Comparison of ENCODE assay signal across 10 mouse cellular contexts in the genomic region with DNA sequence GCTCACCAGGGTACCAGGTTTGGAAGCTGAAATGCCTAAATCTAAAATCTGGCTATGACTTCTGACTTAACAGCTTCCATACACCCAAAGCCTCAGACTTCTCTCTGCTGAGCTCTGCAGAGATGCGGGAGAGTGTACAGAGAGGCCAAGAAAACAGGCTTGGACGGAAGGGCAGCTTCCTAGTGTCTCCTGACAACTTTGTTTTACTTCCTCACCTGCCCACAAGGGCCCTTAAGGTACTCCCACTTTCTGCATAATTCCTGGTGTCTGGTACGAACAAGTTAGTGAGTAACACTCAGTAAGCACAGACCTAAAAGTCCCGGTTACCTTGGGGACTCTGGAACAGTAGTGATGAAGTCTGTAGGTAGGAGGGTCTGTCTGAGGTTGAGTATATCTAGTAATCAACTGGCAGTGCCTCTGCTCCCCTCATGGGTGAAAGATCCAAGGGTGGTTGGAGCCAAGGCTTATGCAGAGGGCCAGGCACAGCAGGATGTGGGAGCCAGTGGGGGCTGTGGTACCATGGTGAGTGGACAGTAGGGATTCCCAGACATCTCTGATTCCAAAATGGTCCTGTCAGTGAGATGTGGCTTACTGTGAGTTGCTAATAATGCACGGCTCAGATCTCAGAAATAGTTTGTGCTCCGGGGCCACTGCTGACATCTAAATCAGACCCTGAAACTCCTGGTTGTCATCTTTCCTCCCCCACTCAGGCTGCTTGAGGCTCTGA. TPM values are rescaled to one million over a fixed set of nuclear protein-coding genes. Genes with fewer than 3 reads are reported as not detected.
DNase-seq lines count a peak whose midpoint lies in the region; ATAC-seq and TF ChIP-seq lines count a peak whose summit lies in the region.
"Had no signal": no experiment of that assay in that cellular context is flagged by ENCODE, and none has a peak within 500 bp of the region (broad histone marks: within the 10 kb centered on the region; RNA-seq: fewer than 3 reads in every experiment).

No protein-coding gene starts in this region.

- no peaks in the 10 kb centered on the region for H3K27me3 ChIP-seq in lung, embryonic 14.5 days (ENCODE audit: insufficient read depth, low read length)
- H3K27me3 ChIP-seq in heart, embryonic 16.5 days (ENCODE audit: control insufficient read depth, insufficient read depth, low read length): no peaks in the 10 kb centered on the region

- no peaks in the 10 kb centered on the region for H3K9me3 ChIP-seq in lung, embryonic 14.5 days (ENCODE audit: low read depth, low read length)
- no peaks in the 10 kb centered on the region for H3K9me3 ChIP-seq in heart, embryonic 16.5 days (replicated peaks; ENCODE audit: control insufficient read depth, low read length)

- H3K79me2 ChIP-seq in macrophage (ENCODE audit: inconsistent target): peaks cover 66% of the 10 kb centered on the region

- H3K4me1 ChIP-seq in lung, embryonic 14.5 days (ENCODE audit: insufficient read depth): peaks cover 21% of the 10 kb centered on the region
- H3K4me1 ChIP-seq in lung, adult 2 months (ENCODE audit: control insufficient read depth, insufficient read depth, low read length): peaks cover 41% of the 10 kb centered on the region
- H3K4me1 ChIP-seq in heart, embryonic 16.5 days (ENCODE audit: control insufficient read depth, insufficient read depth, low read length): peaks cover 53% of the 10 kb centered on the region

- no peak overlapping the region for H3K4me3 ChIP-seq in lung, embryonic 14.5 days (ENCODE audit: low read depth, low read length)
- no peak overlapping the region for H3K4me3 ChIP-seq in lung, adult 2 months (replicated peaks; ENCODE audit: extremely low read depth, low read depth, low read length)
- no peak overlapping the region for H3K4me3 ChIP-seq in heart, embryonic 16.5 days (ENCODE audit: low read length)
- H3K4me3 ChIP-seq in macrophage (ENCODE audit: inconsistent target): peak overlapping the region; percentile 27

- DNase-seq in frontal cortex, postnatal 14 days (ENCODE audit: low spot score in 2 of 2): no peak
- DNase-seq in lung, embryonic 14.5 days: no peak
- no peak for DNase-seq in lung, adult 2 months
- DNase-seq in spleen, postnatal 4 days (ENCODE audit: low spot score in 2 of 2): no peak
- DNase-seq in embryo, embryonic 11 days: no peak

- peaks cover 12% of the 10 kb centered on the region; the same call in 1 of the 2 replicates for H3K36me3 ChIP-seq in lung, embryonic 14.5 days (ENCODE audit: insufficient read depth)
- peaks cover 9% of the 10 kb centered on the region; the same call in 1 of the 2 replicates for H3K36me3 ChIP-seq in heart, embryonic 16.5 days (ENCODE audit: control insufficient read depth, insufficient read depth)
- H3K36me3 ChIP-seq in macrophage (ENCODE audit: inconsistent target): peaks cover 8% of the 10 kb centered on the region

- WGBS in lung, embryonic 14.5 days: 68% methylated on average over 6 of the region's 6 CpGs
- WGBS in lung, adult 2 months: 29% methylated on average over 6 of the region's 6 CpGs
- WGBS in heart, embryonic 16.5 days: 59% methylated on average over 6 of the region's 6 CpGs
- 14% methylated on average over 6 of the region's 6 CpGs for WGBS in macrophage (ENCODE audit: missing documents)

- no peak for TF ChIP-seq CTCF in lung, embryonic 14.5 days (IDR thresholded peaks at IDR 0.05; ENCODE audit: low read depth)
- no peak for TF ChIP-seq CTCF in lung, adult 2 months (IDR thresholded peaks at IDR 0.05; ENCODE audit: insufficient read depth, low read length)

- peak overlapping the region; percentile 93 for H3K27ac ChIP-seq in lung, embryonic 14.5 days (ENCODE audit: low read depth)
- peak overlapping the region; percentile 91 for H3K27ac ChIP-seq in heart, embryonic 16.5 days (ENCODE audit: low read length)
- H3K27ac ChIP-seq in macrophage: peak overlapping the region; percentile 90

- ATAC-seq in frontal cortex, adult (ENCODE audit: low TSS enrichment): peak; percentile 3; the same call in 1 of the 2 replicates
- no peak for ATAC-seq in lung, embryonic 14.5 days (ENCODE audit: insufficient read depth)
- ATAC-seq in heart, embryonic 16.5 days (replicated peaks; ENCODE audit: extremely low read depth, insufficient read depth, low FRiP score): no peak

- no peak overlapping the region for H3K9ac ChIP-seq in lung, embryonic 14.5 days
- H3K9ac ChIP-seq in heart, embryonic 16.5 days (ENCODE audit: low read length): peak overlapping the region; percentile 91

- H3K4me2 ChIP-seq in lung, embryonic 14.5 days: peak overlapping the region; percentile 86
- H3K4me2 ChIP-seq in heart, embryonic 16.5 days (ENCODE audit: low read depth, low read length): peak overlapping the region; percentile 84

- TF ChIP-seq POLR2A in lung, adult 2 months (IDR thresholded peaks at IDR 0.05; ENCODE audit: borderline replicate concordance, extremely low read depth, low read depth, low read length): no peak

RNA-seq across cellular contexts. Expression of gene Mgat1, which starts 5.1 kb away (rescaled TPM):
- polyA plus RNA-seq in lung, embryonic 14.5 days (2014; fragmentation: Nextera tagmentation; extraction: Ambion mirVana): 59.3 and 60.0 TPM in 2 replicates
- polyA plus RNA-seq in lung, adult 2 months (2012; rRNA removed): 216 and 218 TPM in 2 replicates
- polyA plus RNA-seq in heart, embryonic 16.5 days (2015; fragmentation: Nextera tagmentation; extraction: Ambion mirVana): 57.4 and 61.4 TPM in 2 replicates
- 100 to 1,000 TPM in 15 of 26 experiments, 10 to 100 TPM in 11; 45.4 to 224 (median 114) TPM for total RNA-seq in macrophage (2018; cell fraction: chromatin; rRNA removed)
- 100 to 1,000 TPM in 15 of 26 experiments, 10 to 100 TPM in 11; 59.2 to 141 (median 104) TPM for total RNA-seq in macrophage (2018; cell fraction: cytosol; rRNA removed)
- total RNA-seq in macrophage (2018; cell fraction: nucleus; rRNA removed): 100 to 1,000 TPM in 25 of 26 experiments, 10 to 100 TPM in 1; 92.8 to 256 (median 179) TPM
- 43.2 to 95.3 TPM (median 69.7 TPM) in 3 replicates for polyA plus RNA-seq in macrophage (2018)

RNA-seq across cellular contexts. Expression of gene Olfr1393, which starts 29.0 kb away (rescaled TPM):
- polyA plus RNA-seq in lung, embryonic 14.5 days (2014; fragmentation: Nextera tagmentation; extraction: Ambion mirVana): not detected in 2 replicates
- polyA plus RNA-seq in lung, adult 2 months (2012; rRNA removed): not detected in 2 replicates
- polyA plus RNA-seq in heart, embryonic 16.5 days (2015; fragmentation: Nextera tagmentation; extraction: Ambion mirVana): 0.15 and 0.17 TPM in 2 replicates
- 1 to 10 TPM in 10 of 26 experiments, under 1 TPM in 11, not detected in 5; 0.29 to 1.9 (median 0.99) TPM for total RNA-seq in macrophage (2018; cell fraction: chromatin; rRNA removed)
- total RNA-seq in macrophage (2018; cell fraction: cytosol; rRNA removed): under 1 TPM in 11 of 26 experiments, not detected in 15; 0.04 to 0.20 (median 0.11) TPM
- total RNA-seq in macrophage (2018; cell fraction: nucleus; rRNA removed): 1 to 10 TPM in 9 of 26 experiments, under 1 TPM in 16, not detected in 1; 0.17 to 2.3 (median 0.68) TPM
- not detected in 3 replicates for polyA plus RNA-seq in macrophage (2018)

RNA-seq across cellular contexts. Expression of gene Olfr1392, which starts 35.9 kb away (rescaled TPM):
- not detected in 2 replicates for polyA plus RNA-seq in lung, embryonic 14.5 days (2014; fragmentation: Nextera tagmentation; extraction: Ambion mirVana)
- 0.09 TPM in 1 of 2 replicates, not detected in the other for polyA plus RNA-seq in lung, adult 2 months (2012; rRNA removed)
- polyA plus RNA-seq in heart, embryonic 16.5 days (2015; fragmentation: Nextera tagmentation; extraction: Ambion mirVana): not detected in 2 replicates
- under 1 TPM in 14 of 26 experiments, not detected in 12; 0.20 to 0.59 (median 0.38) TPM for total RNA-seq in macrophage (2018; cell fraction: chromatin; rRNA removed)
- under 1 TPM in 1 of 26 experiments, not detected in 25; 0.06 TPM for total RNA-seq in macrophage (2018; cell fraction: cytosol; rRNA removed)
- 1 to 10 TPM in 1 of 26 experiments, under 1 TPM in 13, not detected in 12; 0.12 to 1.3 (median 0.29) TPM for total RNA-seq in macrophage (2018; cell fraction: nucleus; rRNA removed)
- 0.16 TPM in 1 of 3 replicates, not detected in the others for polyA plus RNA-seq in macrophage (2018)
- total RNA-seq: gastrocnemius, postnatal 25 days had no signal

RNA-seq across cellular contexts. Expression of gene Zfp62, which starts 46.0 kb away (rescaled TPM):
- polyA plus RNA-seq in lung, embryonic 14.5 days (2014; fragmentation: Nextera tagmentation; extraction: Ambion mirVana): 42.0 and 42.8 TPM in 2 replicates
- polyA plus RNA-seq in lung, adult 2 months (2012; rRNA removed): 1.5 and 3.0 TPM in 2 replicates
- polyA plus RNA-seq in heart, embryonic 16.5 days (2015; fragmentation: Nextera tagmentation; extraction: Ambion mirVana): 28.3 and 30.0 TPM in 2 replicates
- total RNA-seq in macrophage (2018; cell fraction: chromatin; rRNA removed): 100 to 1,000 TPM; 129 to 309 (median 199) TPM
- total RNA-seq in macrophage (2018; cell fraction: cytosol; rRNA removed): 10 to 100 TPM; 24.0 to 35.5 (median 29.5) TPM
- total RNA-seq in macrophage (2018; cell fraction: nucleus; rRNA removed): 100 to 1,000 TPM in 24 of 26 experiments, 10 to 100 TPM in 2; 79.4 to 227 (median 142) TPM
- polyA plus RNA-seq in macrophage (2018): 20.8 to 33.5 TPM (median 22.4 TPM) in 3 replicates

RNA-seq across cellular contexts. Expression of gene Olfr10, which starts 55.4 kb away (rescaled TPM):
- polyA plus RNA-seq in lung, embryonic 14.5 days (2014; fragmentation: Nextera tagmentation; extraction: Ambion mirVana): not detected in 2 replicates
- not detected in 2 replicates for polyA plus RNA-seq in lung, adult 2 months (2012; rRNA removed)
- not detected in 2 replicates for polyA plus RNA-seq in heart, embryonic 16.5 days (2015; fragmentation: Nextera tagmentation; extraction: Ambion mirVana)
- total RNA-seq in macrophage (2018; cell fraction: chromatin; rRNA removed): not detected
- total RNA-seq in macrophage (2018; cell fraction: cytosol; rRNA removed): not detected
- total RNA-seq in macrophage (2018; cell fraction: nucleus; rRNA removed): not detected
- polyA plus RNA-seq in macrophage (2018): not detected in 3 replicates
- total RNA-seq: gastrocnemius, postnatal 25 days; neutrophil, adult 5-6 weeks had no signal
